Mouse (Mus musculus) limb, embryonic 13.5 days (tissue): ENCODE measurements around the gene Rassf7. TPM values are rescaled to one million over a fixed set of nuclear protein-coding genes. Genes with fewer than 3 reads are reported as not detected.

ENCODE experiments used
- ATAC-seq: fragments of 200-750 bp; cut with Nextera tagmentation; 2 replicates; pipeline ENCODE4 v1.8.0; 2017; ENCODE audit warnings: low read depth, moderate number of reproducible peaks, moderate TSS enrichment; ENCODE audit not compliant: low FRiP score
- H3K27ac ChIP-seq: fragments of 300-500 bp; sonication (generic); 2 replicates; pipeline ENCODE4 v1.5.1; 2015; ENCODE audit warnings: inconsistent platforms, mild to moderate bottlenecking, moderate library complexity
- H3K27me3 ChIP-seq: fragments of 300-500 bp; sonication (generic); 2 replicates; pipeline ENCODE4 v1.6.1; 2015; ENCODE audit warnings: mild to moderate bottlenecking, inconsistent platforms
- H3K36me3 ChIP-seq: fragments of 300-500 bp; sonication (generic); 2 replicates; pipeline ENCODE4 v1.6.1; 2015; ENCODE audit warnings: inconsistent platforms, mild to moderate bottlenecking, moderate library complexity
- H3K4me1 ChIP-seq: fragments of 300-500 bp; sonication (generic); 2 replicates; pipeline ENCODE4 v1.6.1; 2015; ENCODE audit warnings: inconsistent platforms
- H3K4me2 ChIP-seq: fragments of 300-500 bp; sonication (generic); replicated peaks from 2 replicates; pipeline ENCODE4 v1.6.1; 2015; ENCODE audit warnings: inconsistent platforms, mild to moderate bottlenecking, moderate library complexity
- H3K4me3 ChIP-seq: fragments of 300-500 bp; sonication (generic); 2 replicates; pipeline ENCODE4 v1.5.1; 2015; ENCODE audit warnings: moderate library complexity, mild to moderate bottlenecking, inconsistent platforms
- H3K9ac ChIP-seq: fragments of 300-500 bp; sonication (generic); 2 replicates; pipeline ENCODE4 v1.6.1; 2015; ENCODE audit warnings: mild to moderate bottlenecking, inconsistent platforms
- H3K9me3 ChIP-seq: fragments of 300-500 bp; sonication (generic); 2 replicates; pipeline ENCODE4 v1.6.1; 2016; ENCODE audit warnings: inconsistent platforms
- WGBS: fragments of 180-500 bp; shearing (Covaris S2); methylation state at CpG from one replicate; pipeline ENCODE4 v1.1.7; 2015; 5-methylcytosine and 5-hydroxymethylcytosine counted together
- polyA plus RNA-seq: library from polyadenylated mRNA; unstranded; fragments of >200 nt; fragmentation: Nextera tagmentation; extraction: Ambion mirVana; gene quantifications from 2 replicates; pipeline ENCODE4 v1.2.1, GENCODE M21; 2015

Gene Rassf7
- polyA plus RNA-seq, 1 experiment from 2014 or later = 32.7 TPM

GRCm38 (mm10) chr7:141204546-141204945, 11.1 kb upstream of the Rassf7 start:
- no peak for ATAC-seq
- 75% methylated on average over 3 of the region's 3 CpGs for WGBS
- no peak overlapping the region for H3K4me3 ChIP-seq
- H3K9ac ChIP-seq = no peak overlapping the region
- no peaks in the 10 kb centered on the region for H3K27me3 ChIP-seq
- H3K36me3 ChIP-seq = peaks cover 8% of the 10 kb centered on the region; the same call in 1 of the 2 replicates
- H3K4me1 ChIP-seq = no peaks in the 10 kb centered on the region
- H3K9me3 ChIP-seq = no peaks in the 10 kb centered on the region
- H3K27ac ChIP-seq = no peak overlapping the region
- no peak overlapping the region for H3K4me2 ChIP-seq

- WGBS = 89% methylated on average over 5 of the region's 5 CpGs
- Histone ChIP-seq H3K4me1 (no peaks in the 10 kb centered on the region), H3K4me2 (no peak overlapping the region), H3K27me3 (no peaks in the 10 kb centered on the region), H3K27ac (no peak overlapping the region), H3K36me3 (peaks cover 8% of the 10 kb centered on the region; the same call in 1 of the 2 replicates), H3K9me3 (no peaks in the 10 kb centered on the region), H3K4me3 (no peak overlapping the region), H3K9ac (peak overlapping the region; percentile 8; the same call in 1 of the 2 replicates)
- ATAC-seq = no peak
Measured at GRCm38 (mm10) chr7:141205504-141205903, 10.2 kb upstream of the Rassf7 start.

GRCm38 (mm10) chr7:141206182-141206937, 9.3 kb upstream of the Rassf7 start:
- no peak for ATAC-seq

GRCm38 (mm10) chr7:141209526-141209925, 6.1 kb upstream of the Rassf7 start:
- 72% methylated on average over 3 of the region's 3 CpGs for WGBS
- H3K9me3 ChIP-seq = no peaks in the 10 kb centered on the region

More at GRCm38 (mm10) chr7:141206182-141206937, 9.3 kb upstream of the Rassf7 start:
- Histone ChIP-seq H3K4me1 (no peaks in the 10 kb centered on the region), H3K4me3 (no peak overlapping the region), H3K27me3 (no peaks in the 10 kb centered on the region), H3K36me3 (peaks cover 4% of the 10 kb centered on the region; the same call in 1 of the 2 replicates), H3K4me2 (no peak overlapping the region), H3K9ac (no peak overlapping the region; the same call in 1 of the 2 replicates), H3K9me3 (no peaks in the 10 kb centered on the region), H3K27ac (no peak overlapping the region)
- 92% methylated on average over 18 of the region's 18 CpGs for WGBS

GRCm38 (mm10) chr7:141210137-141210536, 5.5 kb upstream of the Rassf7 start:
- Histone ChIP-seq H3K9me3 (no peaks in the 10 kb centered on the region), H3K27me3 (no peaks in the 10 kb centered on the region), H3K4me2 (no peak overlapping the region), H3K9ac (no peak overlapping the region), H3K36me3 (0 out of 2 replicates have a peak, but pooled peaks cover 4% of the 10 kb centered on the region), H3K27ac (no peak overlapping the region), H3K4me1 (peaks cover 6% of the 10 kb centered on the region), H3K4me3 (no peak overlapping the region)
- no peak for ATAC-seq
- 74% methylated on average over 12 of the region's 12 CpGs for WGBS

More at GRCm38 (mm10) chr7:141209526-141209925, 6.1 kb upstream of the Rassf7 start:
- no peak for ATAC-seq
- no peaks in the 10 kb centered on the region for H3K4me1 ChIP-seq
- H3K27me3 ChIP-seq = no peaks in the 10 kb centered on the region
- H3K9ac ChIP-seq = no peak overlapping the region
- H3K27ac ChIP-seq = no peak overlapping the region
- no peak overlapping the region for H3K4me2 ChIP-seq
- H3K4me3 ChIP-seq = no peak overlapping the region
- H3K36me3 ChIP-seq = 0 out of 2 replicates have a peak, but pooled peaks cover 4% of the 10 kb centered on the region

GRCm38 (mm10) chr7:141210606-141211131, 5.0 kb upstream of the Rassf7 start:
- Histone ChIP-seq H3K9ac (no peak overlapping the region), H3K4me1 (peaks cover 6% of the 10 kb centered on the region), H3K27ac (no peak overlapping the region), H3K4me3 (no peak overlapping the region), H3K9me3 (no peaks in the 10 kb centered on the region), H3K27me3 (no peaks in the 10 kb centered on the region), H3K4me2 (no peak overlapping the region), H3K36me3 (0 out of 2 replicates have a peak, but pooled peaks cover 4% of the 10 kb centered on the region)
- ATAC-seq = no peak
- WGBS = 86% methylated on average over 14 of the region's 14 CpGs

- no peak for ATAC-seq
- Histone ChIP-seq H3K27me3 (no peaks in the 10 kb centered on the region), H3K9me3 (no peaks in the 10 kb centered on the region), H3K9ac (no peak overlapping the region), H3K36me3 (peaks cover 4% of the 10 kb centered on the region; the same call in 1 of the 2 replicates), H3K4me1 (peaks cover 19% of the 10 kb centered on the region), H3K27ac (peak overlapping the region; percentile 4; the same call in 1 of the 2 replicates), H3K4me3 (no peak overlapping the region), H3K4me2 (no peak overlapping the region)
- 80% methylated on average over 3 of the region's 3 CpGs for WGBS
Measured at GRCm38 (mm10) chr7:141213133-141213532, 2.5 kb upstream of the Rassf7 start.

GRCm38 (mm10) chr7:141213605-141214235, 1.9 kb upstream of the Rassf7 start, which contains the start of gene Lmntd2:
Gene Lmntd2, minus strand, starts transcription at chr7:141214080.
- Histone ChIP-seq H3K4me1 (peaks cover 19% of the 10 kb centered on the region), H3K36me3 (peaks cover 10% of the 10 kb centered on the region), H3K9ac (peak within 1 kb of the TSS; percentile 74), H3K4me2 (peak within 1 kb of the TSS; percentile 89), H3K27ac (peak within 1 kb of the TSS; percentile 87), H3K4me3 (peak within 1 kb of the TSS; percentile 69), H3K9me3 (no peaks in the 10 kb centered on the region), H3K27me3 (no peaks in the 10 kb centered on the region)
- ATAC-seq = no peak
- WGBS = 94% methylated on average over 11 of the region's 11 CpGs

- peak overlapping the region; percentile 35; the same call in 1 of the 2 replicates for H3K27ac ChIP-seq
- H3K36me3 ChIP-seq = peaks cover 16% of the 10 kb centered on the region
- no peak overlapping the region; the same call in 1 of the 2 replicates for H3K4me2 ChIP-seq
- 0 out of 2 replicates have a peak overlapping the region, but pooled peaks have one; percentile 19 for H3K9ac ChIP-seq
- H3K4me3 ChIP-seq = no peak overlapping the region
- H3K27me3 ChIP-seq = no peaks in the 10 kb centered on the region
- no peak for ATAC-seq
- no peaks in the 10 kb centered on the region for H3K9me3 ChIP-seq
- 70% methylated on average over 3 of the region's 3 CpGs for WGBS
- H3K4me1 ChIP-seq = peaks cover 19% of the 10 kb centered on the region
Measured at GRCm38 (mm10) chr7:141214310-141214709, 1.4 kb upstream of the Rassf7 start.

- Histone ChIP-seq H3K36me3 (peaks cover 22% of the 10 kb centered on the region), H3K4me3 (peak overlapping the region; percentile 69), H3K27me3 (no peaks in the 10 kb centered on the region), H3K4me2 (peak overlapping the region; percentile 89), H3K9ac (peak overlapping the region; percentile 73), H3K27ac (peak overlapping the region; percentile 74), H3K4me1 (peaks cover 33% of the 10 kb centered on the region), H3K9me3 (no peaks in the 10 kb centered on the region)
- WGBS = under 1% methylated on average over 42 of the region's 42 CpGs
- peak; percentile 78 for ATAC-seq
Measured at GRCm38 (mm10) chr7:141215880-141216733, 447 bp downstream of the Rassf7 start.

- Histone ChIP-seq H3K4me2 (peak overlapping the region; percentile 89), H3K27me3 (no peaks in the 10 kb centered on the region), H3K9me3 (no peaks in the 10 kb centered on the region), H3K4me1 (peaks cover 36% of the 10 kb centered on the region), H3K27ac (0 out of 2 replicates have a peak overlapping the region, but pooled peaks have one; percentile 74), H3K4me3 (peak overlapping the region; percentile 69), H3K9ac (peak overlapping the region; percentile 73), H3K36me3 (peaks cover 22% of the 10 kb centered on the region)
- 90% methylated on average over 11 of the region's 11 CpGs for WGBS
- ATAC-seq = no peak
Measured at GRCm38 (mm10) chr7:141216894-141217293, 1.2 kb downstream of the Rassf7 start.
